Mouse (Mus musculus) hindbrain, embryonic 10.5 days (tissue): ENCODE measurements at regions not wholly inside any gene's neighbourhood (a gene's known extent, or its start where the extent isn't known, plus 50 kb on each side); places are given as distances from the start of the nearest gene placed in this dataset.

ENCODE experiments used
- DNase-seq: peaks from one replicate; pipeline ENCODE4 v3.0.0-alpha.2; 2017; ENCODE audit warnings: low spot score
- H3K27ac ChIP-seq: fragments of 300-500 bp; sonication (generic); 2 replicates; pipeline ENCODE4 v1.5.1; 2016; ENCODE audit warnings: mild to moderate bottlenecking, moderate library complexity
- H3K27me3 ChIP-seq: fragments of 300-500 bp; sonication (generic); 2 replicates; pipeline ENCODE4 v1.6.1; 2016; ENCODE audit warnings: mild to moderate bottlenecking; ENCODE audit not compliant: poor library complexity, insufficient read depth, severe bottlenecking
- H3K36me3 ChIP-seq: fragments of 300-500 bp; sonication (generic); 2 replicates; pipeline ENCODE4 v1.6.1; 2016; ENCODE audit warnings: mild to moderate bottlenecking, moderate library complexity
- H3K4me1 ChIP-seq: fragments of 300-500 bp; sonication (generic); replicated peaks from 2 replicates; pipeline ENCODE4 v1.6.1; 2016; ENCODE audit warnings: mild to moderate bottlenecking
- H3K4me3 ChIP-seq: fragments of 300-500 bp; sonication (generic); 2 replicates; pipeline ENCODE4 v1.5.1; 2016; ENCODE audit warnings: mild to moderate bottlenecking, moderate library complexity
- H3K9me3 ChIP-seq: fragments of 300-500 bp; sonication (generic); 2 replicates; pipeline ENCODE4 v1.6.1; 2016; ENCODE audit warnings: mild to moderate bottlenecking, moderate library complexity
- whole genome bisulfite sequencing: fragments of 180-500 bp; shearing (Covaris S2); methylation state at CpG from one replicate; pipeline ENCODE4 v1.1.7; 2016; 5-methylcytosine and 5-hydroxymethylcytosine counted together

DNA sequence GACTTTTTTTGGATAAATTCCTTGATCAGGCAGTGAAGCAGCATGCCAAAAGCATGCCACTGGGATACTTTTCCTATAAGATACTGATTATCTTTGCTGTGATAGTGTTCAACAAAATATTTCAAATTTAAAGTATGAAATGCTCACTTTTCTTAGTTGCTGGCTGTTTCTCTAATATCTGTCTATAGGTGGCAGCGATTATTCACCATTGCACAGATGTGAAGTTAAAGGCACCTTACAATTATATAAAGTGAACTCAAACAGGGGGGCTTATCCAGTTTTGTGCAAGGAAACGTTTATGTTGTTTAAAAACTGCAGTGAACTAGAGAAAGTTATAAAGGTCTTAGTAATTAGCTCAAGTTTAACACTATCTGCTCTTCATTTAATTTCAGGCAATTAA lies 794.1 kb upstream of the Frg1 start:
- Histone ChIP-seq H3K9me3 (no peaks in the 10 kb centered on the region), H3K4me3 (no peak overlapping the region), H3K36me3 (no peaks in the 10 kb centered on the region), H3K27me3 (no peaks in the 10 kb centered on the region), H3K4me1 (no peaks in the 10 kb centered on the region), H3K27ac (no peak overlapping the region)
- WGBS: 64% methylated on average over 2 of the region's 2 CpGs
- DNase-seq: no peak

DNA sequence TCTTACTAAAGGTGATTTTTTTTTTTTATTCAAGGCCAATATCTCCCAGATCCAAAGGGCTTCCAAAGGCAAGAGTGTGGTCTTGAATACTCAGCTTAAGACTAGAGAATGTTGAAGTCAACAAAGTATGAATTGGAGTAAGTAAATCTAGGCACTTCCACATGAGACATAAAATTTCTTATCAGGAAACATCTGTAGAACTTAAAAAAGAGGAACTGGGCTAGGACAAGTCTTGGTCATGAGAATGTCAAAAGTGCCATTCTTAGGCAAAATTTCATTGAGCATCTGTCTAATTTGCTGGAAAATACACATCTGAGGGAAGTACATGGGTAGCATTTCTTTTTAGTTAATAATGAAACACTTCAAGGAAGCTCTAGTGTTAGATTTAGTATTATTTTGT lies 793.1 kb upstream of the Frg1 start:
- H3K4me3 ChIP-seq: no peak overlapping the region
- DNase-seq: no peak
- no peaks in the 10 kb centered on the region for H3K36me3 ChIP-seq
- no peak overlapping the region for H3K27ac ChIP-seq
- no peaks in the 10 kb centered on the region for H3K9me3 ChIP-seq
- H3K4me1 ChIP-seq: no peaks in the 10 kb centered on the region
- no peaks in the 10 kb centered on the region for H3K27me3 ChIP-seq

DNA sequence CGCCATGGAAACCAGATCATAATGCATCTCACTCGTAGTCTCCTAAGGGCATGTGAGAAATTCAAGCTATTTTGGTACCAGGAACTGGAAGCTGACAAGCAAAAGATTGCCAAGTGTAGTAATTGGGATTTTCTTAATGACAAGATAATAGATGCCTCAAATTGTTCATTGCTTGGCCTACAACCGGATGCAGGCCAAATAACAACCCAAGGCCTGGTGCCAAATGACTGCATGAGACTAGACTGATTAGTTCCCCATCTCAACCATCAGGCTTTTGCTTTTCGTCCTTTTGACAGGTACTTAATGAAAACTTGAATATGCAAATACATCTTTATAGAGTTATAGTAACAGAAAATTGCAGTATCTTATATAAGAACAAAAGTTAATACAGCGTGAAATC lies 780.4 kb upstream of the Frg1 start:
- no peak for DNase-seq
- 84% methylated on average over 5 of the region's 5 CpGs for WGBS
- no peak overlapping the region for H3K27ac ChIP-seq

DNA sequence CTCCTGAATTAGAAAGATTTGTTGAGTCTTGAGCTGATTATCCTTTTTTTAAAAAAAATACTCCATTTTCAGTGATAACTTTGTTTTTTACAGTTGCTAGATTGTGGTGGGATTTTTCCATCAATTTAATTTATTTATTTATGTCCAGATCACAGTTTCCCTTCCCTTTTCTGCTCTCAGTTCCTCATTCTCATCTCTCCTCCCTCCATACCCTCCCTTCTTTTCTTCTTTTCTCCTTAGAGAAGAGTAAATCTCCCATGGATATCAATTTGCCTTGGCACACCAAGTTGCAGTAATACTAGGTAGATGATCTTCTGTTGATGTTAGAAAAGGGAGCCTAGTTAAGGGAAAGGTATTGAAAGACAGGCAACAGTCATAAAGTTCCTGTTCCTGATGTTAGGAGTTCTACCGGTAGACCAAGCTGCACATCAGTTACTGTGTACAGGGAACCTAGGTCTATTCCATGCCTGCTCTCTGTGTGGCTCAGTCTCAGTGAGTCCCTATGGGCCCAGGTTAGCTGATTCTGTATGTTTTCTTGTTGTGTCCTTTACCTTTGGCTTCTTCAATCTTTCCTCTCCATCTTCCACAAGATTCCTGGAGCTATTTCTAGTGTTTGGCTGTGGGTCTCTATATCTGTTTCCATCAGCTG lies 777.2 kb upstream of the Frg1 start:
- Histone ChIP-seq H3K27me3 (no peaks in the 10 kb centered on the region), H3K4me3 (no peak overlapping the region), H3K27ac (no peak overlapping the region), H3K36me3 (no peaks in the 10 kb centered on the region), H3K9me3 (no peaks in the 10 kb centered on the region), H3K4me1 (no peaks in the 10 kb centered on the region)
- WGBS: 95% methylated on average over 1 of the region's 1 CpGs
- no peak for DNase-seq

More for the DNA sequence above, 780.4 kb upstream of the Frg1 start:
- Histone ChIP-seq H3K36me3 (no peaks in the 10 kb centered on the region), H3K4me3 (no peak overlapping the region), H3K27me3 (no peaks in the 10 kb centered on the region), H3K9me3 (no peaks in the 10 kb centered on the region), H3K4me1 (no peaks in the 10 kb centered on the region)

DNA sequence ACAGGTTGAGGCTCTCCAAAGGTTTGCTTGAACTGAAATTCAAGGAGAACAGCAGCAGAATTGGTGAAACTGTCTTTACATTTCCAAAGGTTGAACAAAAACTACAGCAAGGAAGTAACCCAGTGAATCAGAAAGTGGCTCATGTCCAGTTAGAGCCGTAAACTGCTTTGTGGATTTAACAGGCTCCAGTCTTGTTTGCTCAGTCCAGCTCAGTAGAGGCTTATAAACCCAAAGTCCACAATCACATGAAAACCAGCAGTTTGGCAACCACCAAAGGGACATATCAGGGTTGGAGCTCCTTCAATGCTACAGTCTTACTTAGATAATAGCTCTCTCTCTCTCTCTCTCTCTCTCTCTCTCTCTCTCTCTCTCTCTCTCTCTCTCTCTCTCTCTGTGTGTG lies 770.2 kb upstream of the Frg1 start:
- Histone ChIP-seq H3K9me3 (no peaks in the 10 kb centered on the region), H3K36me3 (no peaks in the 10 kb centered on the region), H3K4me3 (no peak overlapping the region), H3K4me1 (no peaks in the 10 kb centered on the region), H3K27ac (no peak overlapping the region), H3K27me3 (no peaks in the 10 kb centered on the region)
- WGBS: 92% methylated on average over 1 of the region's 1 CpGs
- DNase-seq: no peak

DNA sequence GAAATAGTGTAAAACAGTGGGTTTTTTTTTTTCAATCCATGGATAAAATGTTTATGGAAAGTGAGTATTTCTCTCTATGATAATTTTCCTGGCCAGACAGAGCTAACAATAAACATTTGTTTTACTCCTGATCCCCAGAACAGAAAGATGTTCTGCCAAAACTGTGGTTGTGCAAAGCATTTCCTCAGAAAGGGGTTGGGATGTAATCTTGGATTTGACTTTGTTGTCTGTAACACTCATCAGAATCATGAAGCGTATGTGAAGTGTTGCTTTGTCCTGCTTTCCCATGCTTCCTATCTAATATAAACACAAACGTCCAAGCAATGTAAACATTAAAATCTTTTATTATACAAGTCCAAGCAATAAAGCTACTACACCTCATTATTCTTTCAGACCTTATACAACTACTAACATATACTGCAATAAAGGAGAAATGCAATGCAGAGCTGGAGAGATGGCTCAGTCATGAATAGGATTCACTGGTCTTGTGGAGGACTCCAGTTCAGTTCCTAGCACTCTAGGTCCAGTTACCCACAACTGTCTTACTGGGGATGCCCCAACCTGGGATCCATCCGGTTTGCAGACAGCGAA lies 766.5 kb upstream of the Frg1 start:
- no peak for DNase-seq
- H3K9me3 ChIP-seq: no peaks in the 10 kb centered on the region

DNA sequence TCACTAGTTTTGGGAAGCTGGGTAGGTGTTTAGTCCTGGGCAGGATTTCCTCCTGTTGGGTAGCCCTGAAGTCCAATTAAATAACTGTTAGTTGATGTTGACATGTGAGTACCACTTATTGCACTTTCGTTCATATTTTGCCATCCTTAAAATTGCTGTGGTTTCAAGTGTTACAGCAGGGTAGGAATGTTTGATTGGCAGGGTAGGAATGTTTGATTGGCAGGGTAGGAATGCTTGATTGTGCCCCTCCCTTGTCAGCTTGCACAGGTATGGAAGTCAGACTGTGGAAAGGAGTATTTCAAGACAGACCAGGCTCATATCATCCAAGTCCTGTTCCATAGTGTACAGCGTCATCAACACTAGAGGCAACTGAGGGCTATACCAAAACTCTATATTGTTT lies 745.6 kb upstream of the Frg1 start:
- Histone ChIP-seq H3K9me3 (no peaks in the 10 kb centered on the region), H3K27me3 (no peaks in the 10 kb centered on the region), H3K4me1 (no peaks in the 10 kb centered on the region), H3K36me3 (no peaks in the 10 kb centered on the region), H3K4me3 (no peak overlapping the region), H3K27ac (no peak overlapping the region)
- WGBS: 91% methylated on average over 2 of the region's 2 CpGs
- DNase-seq: no peak

More for the DNA sequence above, 766.5 kb upstream of the Frg1 start:
- 87% methylated on average over 4 of the region's 4 CpGs for WGBS
- Histone ChIP-seq H3K36me3 (no peaks in the 10 kb centered on the region), H3K4me1 (no peaks in the 10 kb centered on the region), H3K4me3 (no peak overlapping the region), H3K27ac (no peak overlapping the region), H3K27me3 (no peaks in the 10 kb centered on the region)

DNA sequence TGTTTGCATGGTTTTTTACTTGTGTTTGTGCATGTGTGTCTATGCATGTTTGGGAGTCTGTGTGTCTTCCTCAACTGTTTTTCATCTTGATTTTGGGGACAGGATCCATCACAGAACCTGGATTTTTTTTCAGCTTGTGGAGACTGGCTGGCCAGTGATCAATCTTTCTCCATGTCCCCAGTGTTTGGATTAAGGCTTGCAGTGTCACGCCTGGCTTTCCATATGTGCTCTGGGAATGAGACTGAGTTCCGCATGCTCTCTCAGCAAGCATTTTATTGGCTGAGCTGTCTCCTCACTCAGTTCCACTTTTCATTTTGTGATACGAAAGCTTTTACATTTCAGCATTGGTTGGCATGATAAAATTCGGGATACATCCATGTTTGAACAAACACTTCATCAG lies 740.1 kb upstream of the Frg1 start:
- no peaks in the 10 kb centered on the region for H3K4me1 ChIP-seq
- H3K27me3 ChIP-seq: no peaks in the 10 kb centered on the region
- H3K27ac ChIP-seq: no peak overlapping the region
- H3K36me3 ChIP-seq: no peaks in the 10 kb centered on the region
- no peak for DNase-seq
- no peak overlapping the region for H3K4me3 ChIP-seq
- no peaks in the 10 kb centered on the region for H3K9me3 ChIP-seq
- WGBS: 81% methylated on average over 4 of the region's 4 CpGs

DNA sequence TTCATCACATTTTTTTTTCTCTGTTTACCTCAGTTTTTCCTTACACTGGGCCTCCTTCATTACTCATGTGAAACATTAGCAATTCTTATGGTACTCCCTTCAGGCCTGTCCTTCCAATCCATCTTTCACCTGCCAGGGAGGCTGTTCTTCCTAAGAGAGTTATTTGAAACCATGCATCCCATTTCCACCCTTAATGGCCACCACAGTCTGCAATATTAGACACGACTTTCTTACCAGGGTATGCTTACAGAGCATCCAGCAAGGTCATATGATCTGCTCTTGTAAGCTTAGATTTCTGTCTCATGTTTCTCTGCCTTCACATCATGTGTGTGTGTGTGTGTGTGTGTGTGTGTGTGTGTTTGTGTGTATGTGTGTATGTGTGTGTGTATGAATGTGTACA lies 739.7 kb upstream of the Frg1 start:
- H3K4me3 ChIP-seq: no peak overlapping the region
- H3K4me1 ChIP-seq: no peaks in the 10 kb centered on the region
- H3K36me3 ChIP-seq: no peaks in the 10 kb centered on the region
- H3K27ac ChIP-seq: no peak overlapping the region
- no peaks in the 10 kb centered on the region for H3K9me3 ChIP-seq
- 41% methylated on average over 1 of the region's 1 CpGs for WGBS
- no peaks in the 10 kb centered on the region for H3K27me3 ChIP-seq
- DNase-seq: no peak

DNA sequence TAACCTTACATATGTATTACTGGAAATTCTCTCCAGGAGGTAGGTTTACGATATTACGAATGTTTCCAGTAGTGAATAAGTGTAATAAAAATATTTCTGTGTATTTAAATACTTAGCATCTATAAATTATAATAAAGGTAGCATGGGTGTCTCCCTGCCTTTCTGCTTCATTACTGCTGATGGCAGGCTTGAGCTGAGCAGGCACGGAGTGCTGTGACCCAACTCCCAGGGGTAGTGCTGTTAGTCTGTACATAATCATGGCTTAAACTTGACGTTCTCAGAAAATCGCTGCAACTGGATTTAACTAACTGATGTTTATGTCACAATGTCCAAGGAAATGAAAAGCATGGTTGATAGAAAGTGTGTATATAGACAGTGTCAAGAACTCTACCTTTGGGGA lies 727.8 kb upstream of the Frg1 start:
- Histone ChIP-seq H3K27ac (no peak overlapping the region), H3K4me1 (no peaks in the 10 kb centered on the region), H3K9me3 (no peaks in the 10 kb centered on the region), H3K36me3 (no peaks in the 10 kb centered on the region), H3K4me3 (no peak overlapping the region), H3K27me3 (no peaks in the 10 kb centered on the region)
- WGBS: 88% methylated on average over 5 of the region's 5 CpGs
- DNase-seq: no peak

DNA sequence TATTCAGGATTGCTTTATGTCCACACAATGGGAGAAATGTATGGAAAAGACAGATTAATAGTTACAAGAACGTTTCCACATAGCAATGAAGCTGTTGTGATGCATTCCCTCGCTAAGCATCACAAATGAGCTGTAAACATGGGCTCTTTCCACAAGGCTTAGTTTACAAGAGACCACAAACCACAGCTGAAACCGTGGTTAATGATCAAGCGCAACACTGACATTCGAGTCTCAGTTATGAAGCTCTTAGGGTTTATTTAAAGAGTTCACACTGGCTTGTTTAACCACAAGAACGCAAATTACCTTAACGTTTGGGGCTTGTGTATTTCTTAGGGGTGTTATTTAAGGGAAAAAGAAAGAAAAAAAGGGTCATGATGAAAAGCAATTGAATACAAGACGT lies 727.3 kb upstream of the Frg1 start:
- no peaks in the 10 kb centered on the region for H3K4me1 ChIP-seq
- no peaks in the 10 kb centered on the region for H3K36me3 ChIP-seq
- 80% methylated on average over 8 of the region's 8 CpGs for WGBS
- no peaks in the 10 kb centered on the region for H3K27me3 ChIP-seq
- H3K4me3 ChIP-seq: no peak overlapping the region
- no peaks in the 10 kb centered on the region for H3K9me3 ChIP-seq
- DNase-seq: no peak
- no peak overlapping the region for H3K27ac ChIP-seq

DNA sequence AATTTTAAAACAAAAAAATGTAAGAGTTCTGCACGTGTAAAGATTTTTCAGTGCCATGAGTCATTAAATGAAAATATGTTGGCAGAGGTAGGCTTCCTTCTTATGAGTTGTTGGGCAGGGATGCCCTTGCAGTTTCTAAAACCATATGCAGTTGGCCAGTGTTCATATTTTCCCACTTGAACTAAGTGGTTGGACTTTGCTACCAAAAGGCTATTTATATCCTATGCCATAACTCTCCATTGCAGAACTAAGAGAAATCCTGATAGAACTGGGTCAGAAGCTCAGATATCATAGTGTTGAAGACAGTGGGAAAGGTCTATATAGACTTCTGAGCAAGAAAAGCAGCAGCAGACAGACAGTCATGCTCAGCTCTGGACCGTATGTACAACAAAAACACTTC lies 690.7 kb upstream of the Frg1 start:
- no peaks in the 10 kb centered on the region for H3K27me3 ChIP-seq
- WGBS: 94% methylated on average over 2 of the region's 2 CpGs
- no peaks in the 10 kb centered on the region for H3K36me3 ChIP-seq
- no peak for DNase-seq
- H3K4me1 ChIP-seq: no peaks in the 10 kb centered on the region
- H3K27ac ChIP-seq: no peak overlapping the region
- H3K4me3 ChIP-seq: no peak overlapping the region
- H3K9me3 ChIP-seq: no peaks in the 10 kb centered on the region

DNA sequence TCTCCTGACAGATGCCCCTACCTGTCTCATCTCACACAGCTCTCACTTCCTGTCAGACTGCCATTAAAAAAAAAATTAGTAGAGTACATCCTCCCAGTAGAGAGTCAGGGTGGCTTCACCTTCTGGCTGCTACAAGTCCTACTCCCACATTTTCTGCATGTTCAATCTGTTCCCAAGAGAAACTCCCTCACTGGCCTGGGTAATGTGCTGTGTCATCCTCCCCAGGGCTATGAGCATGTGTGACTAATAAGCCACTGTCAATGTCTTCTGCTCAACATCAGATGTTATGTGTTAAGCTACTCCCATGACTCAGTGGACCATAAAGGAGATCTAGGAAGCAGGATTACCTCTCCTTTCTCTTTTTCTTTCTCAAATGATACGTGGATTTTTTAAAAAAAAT lies 652.4 kb upstream of the Frg1 start:
- Histone ChIP-seq H3K4me3 (no peak overlapping the region), H3K9me3 (no peaks in the 10 kb centered on the region), H3K27me3 (no peaks in the 10 kb centered on the region), H3K36me3 (no peaks in the 10 kb centered on the region), H3K27ac (no peak overlapping the region), H3K4me1 (no peaks in the 10 kb centered on the region)
- WGBS: 83% methylated on average over 1 of the region's 1 CpGs
- DNase-seq: no peak

DNA sequence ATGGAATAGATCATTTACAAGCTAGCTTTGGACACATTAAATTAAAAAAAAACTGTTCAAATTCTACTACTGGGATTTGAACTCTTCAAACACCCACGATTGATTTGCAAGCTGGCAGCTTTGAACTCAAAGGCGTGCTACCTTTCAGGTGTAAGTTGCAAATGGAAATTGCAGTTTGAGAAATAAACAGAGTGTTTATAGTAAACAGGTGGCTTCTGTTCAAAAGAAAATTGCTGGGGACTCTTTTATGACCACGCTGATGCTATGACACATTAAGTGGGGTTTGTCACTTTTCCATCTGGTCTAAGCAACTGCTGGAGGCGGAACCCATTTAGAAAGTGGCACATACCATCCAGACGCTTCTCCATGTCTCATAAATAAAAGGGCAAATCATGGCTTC lies 626.7 kb upstream of the Frg1 start:
- no peak for DNase-seq
- H3K27me3 ChIP-seq: no peaks in the 10 kb centered on the region
- H3K4me3 ChIP-seq: no peak overlapping the region
- WGBS: 90% methylated on average over 5 of the region's 5 CpGs
- H3K4me1 ChIP-seq: no peaks in the 10 kb centered on the region
- H3K9me3 ChIP-seq: no peaks in the 10 kb centered on the region
- no peak overlapping the region for H3K27ac ChIP-seq
- no peaks in the 10 kb centered on the region for H3K36me3 ChIP-seq
